Mouse (Mus musculus) kidney, postnatal 10 days (tissue): ENCODE results near the gene Rasl10b.

Source experiments
- DNase-seq: peaks from one replicate; pipeline ENCODE4 v3.0.0; 2021; ENCODE audit warnings: mixed read lengths

Gene Rasl10b

DNA sequence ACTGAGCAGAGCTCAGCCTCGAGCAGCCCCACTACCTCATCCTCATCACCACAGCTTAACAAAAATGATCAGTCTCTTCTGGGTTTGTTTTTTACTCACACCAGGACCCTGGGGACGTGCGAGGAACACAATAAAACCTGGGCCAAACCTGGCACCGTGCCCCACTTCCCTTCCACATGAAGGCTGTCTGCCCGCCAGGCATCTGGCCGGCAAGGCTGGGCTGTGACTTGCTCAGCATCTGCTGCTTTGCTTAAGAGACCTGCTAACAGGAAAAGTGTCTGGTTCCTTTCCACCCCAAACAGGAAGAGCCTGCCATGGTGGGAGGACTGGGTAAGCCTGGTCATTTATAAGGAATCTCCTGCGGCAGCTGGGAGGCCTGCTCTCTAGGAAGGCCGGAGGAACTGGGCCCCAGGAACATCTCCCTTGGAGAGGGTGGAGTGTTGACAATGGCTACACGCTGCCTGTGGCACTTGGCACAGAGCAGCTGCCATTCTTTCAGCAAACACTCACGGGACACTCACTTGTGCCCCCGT lies 58.2 kb downstream of the Rasl10b start:
- DNase-seq, result peak; percentile 89

DNA sequence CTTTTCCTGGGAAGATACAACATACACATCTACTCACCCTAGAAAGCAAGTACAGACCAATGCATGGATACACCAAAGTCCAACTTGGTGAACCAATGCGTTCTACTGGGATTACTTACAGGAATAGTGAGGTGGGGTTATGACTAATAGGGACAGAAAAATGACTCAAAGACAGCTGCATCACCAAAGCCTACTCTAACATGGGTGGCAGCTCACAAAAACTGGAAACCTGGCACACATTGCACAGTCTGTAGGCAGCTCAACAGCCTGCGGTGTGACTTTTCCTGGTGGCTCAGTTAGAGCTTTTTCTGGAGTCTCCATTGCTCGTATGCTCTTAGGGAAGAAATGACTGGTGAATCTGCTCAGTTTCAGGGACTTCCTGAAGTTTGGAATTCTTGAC lies 59.8 kb downstream of the Rasl10b start:
- no peak for DNase-seq
